Mouse (Mus musculus) central nervous system, embryonic 18 days (tissue): Measurements from ENCODE around the gene Gm8011. TPM values are rescaled to one million over a fixed set of nuclear protein-coding genes. Genes with fewer than 3 reads are reported as not detected.

Source experiments
- polyA plus RNA-seq: library from polyadenylated mRNA; depleted of rRNA; stranded (reverse); fragments of >200 nt; gene quantifications from 2 replicates; pipeline ENCODE4 v1.2.3, GENCODE M21; 2012; rRNA removed

Gene Gm8011
- polyA plus RNA-seq: not detected in 2 replicates

GRCm38 (mm10) chr14:42463581-42463980 is at the start of gene Gm8011:
Gm8011 (plus strand) TSS chr14:42463881.

GRCm38 (mm10) chr14:42439573-42439972 is 24.1 kb upstream of the Gm8011 start, which contains the start of gene Gm8005:
Gm8005 (minus strand) TSS chr14:42439673.

GRCm38 (mm10) chr14:42502249-42502648 is 38.6 kb downstream of the Gm8011 start, which contains the start of gene Gm8020:
Gm8020 (minus strand) TSS chr14:42502349.

Other genes starting within 250 kb of the Gm8011 start
- not detected in 2 replicates for gene Gm17026, start 203.8 kb upstream of the Gm8011 start, polyA plus RNA-seq
- not detected in 2 replicates for gene Gm9611, start 166.5 kb upstream of the Gm8011 start, polyA plus RNA-seq
- not detected in 2 replicates for gene Gm7995, start 153.7 kb upstream of the Gm8011 start, polyA plus RNA-seq
- gene Gm8005, start 24.2 kb upstream of the Gm8011 start, polyA plus RNA-seq: not detected in 2 replicates
- not detected in 2 replicates for gene Gm8020, start 38.5 kb downstream of the Gm8011 start, polyA plus RNA-seq
- gene Gm8024, start 60.4 kb downstream of the Gm8011 start, polyA plus RNA-seq: not detected in 2 replicates
- not detected in 2 replicates for gene Gm17124, start 136.0 kb downstream of the Gm8011 start, polyA plus RNA-seq
- gene Gm3633, start 178.0 kb downstream of the Gm8011 start, polyA plus RNA-seq: not detected in 2 replicates
- gene Gm10378, start 192.1 kb downstream of the Gm8011 start, polyA plus RNA-seq: not detected in 2 replicates